Mouse (Mus musculus): ENCODE measurements around the gene Fbrs. TPM values are rescaled to one million over a fixed set of nuclear protein-coding genes. Genes with fewer than 3 reads are reported as not detected.

Gene Fbrs
- 18.9 TPM for polyA plus RNA-seq (2015; fragmentation: Illumina TruSeq; extraction: RNeasy Lipid Tissue Mini Kit (QIAGEN cat#74804); ENCODE audit: insufficient read depth, low read depth, low replicate concordance)

GRCm38 (mm10) chr7:127478635-127479317, at the start of gene Fbrs:
Fbrs (plus strand) TSS chr7:127479199.

DNA sequence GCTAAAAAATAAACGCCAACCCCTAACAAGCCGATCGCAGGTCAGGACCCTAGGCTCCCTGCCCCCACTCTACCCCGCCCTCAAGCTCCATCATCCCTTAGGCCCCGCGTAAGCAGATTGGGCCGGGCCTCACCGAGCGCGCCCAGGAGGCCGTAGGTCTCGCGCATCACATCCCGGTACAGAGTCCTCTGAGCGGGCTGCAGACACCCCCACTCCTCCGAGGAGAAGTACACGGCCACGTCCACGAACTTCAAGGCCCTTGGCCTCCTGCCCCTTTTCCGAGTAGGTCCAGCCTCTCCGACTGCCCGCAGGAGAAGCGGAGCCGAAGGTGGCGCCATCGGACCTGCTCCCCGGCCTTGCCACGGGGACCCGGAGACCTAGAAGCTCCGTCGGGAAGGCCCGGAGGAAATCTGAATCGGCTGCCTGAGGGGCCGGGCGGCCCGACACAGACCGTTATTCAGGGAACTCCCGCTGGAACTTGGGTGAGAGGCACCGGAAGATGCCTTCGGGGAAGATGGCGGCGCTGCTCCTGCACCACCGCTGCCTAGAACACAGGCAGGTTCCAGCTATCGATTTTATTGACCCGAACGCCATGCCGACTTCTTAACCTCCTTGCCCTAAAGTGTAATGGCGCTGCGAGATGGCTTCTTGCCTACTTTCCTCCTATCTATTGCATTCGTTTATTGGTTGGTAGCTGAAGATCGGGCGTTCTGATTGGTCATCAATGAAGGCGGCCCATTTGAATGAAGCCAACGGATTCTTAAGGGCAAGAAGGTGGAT, 30.3 kb upstream of the Fbrs start, which contains the start of gene Zfp689:
Zfp689 (minus strand) TSS at position 638 of the 780 bp plus-strand sequence.

DNA sequence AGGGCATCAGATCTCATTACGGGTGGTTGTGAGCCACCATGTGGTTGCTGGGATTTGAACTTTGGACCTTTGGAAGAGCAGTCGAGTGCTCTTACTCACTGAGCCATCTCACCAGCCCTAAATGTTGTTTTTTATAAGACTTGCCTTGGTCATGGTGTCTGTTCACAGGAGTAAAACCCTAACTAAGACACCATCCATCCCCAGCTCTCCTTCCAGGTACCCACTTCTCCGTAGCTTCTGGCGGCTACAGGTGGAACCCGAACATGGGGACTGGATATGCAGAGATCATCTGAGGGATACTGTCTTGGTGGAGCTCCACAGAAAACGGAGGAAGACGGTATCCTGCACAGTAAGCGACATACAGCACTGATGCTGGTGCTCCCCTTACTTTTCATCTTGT, 19.7 kb upstream of the Fbrs start, which contains the start of gene Prr14:
Prr14 (plus strand) TSS at position 301 of the 400 bp plus-strand sequence.

DNA sequence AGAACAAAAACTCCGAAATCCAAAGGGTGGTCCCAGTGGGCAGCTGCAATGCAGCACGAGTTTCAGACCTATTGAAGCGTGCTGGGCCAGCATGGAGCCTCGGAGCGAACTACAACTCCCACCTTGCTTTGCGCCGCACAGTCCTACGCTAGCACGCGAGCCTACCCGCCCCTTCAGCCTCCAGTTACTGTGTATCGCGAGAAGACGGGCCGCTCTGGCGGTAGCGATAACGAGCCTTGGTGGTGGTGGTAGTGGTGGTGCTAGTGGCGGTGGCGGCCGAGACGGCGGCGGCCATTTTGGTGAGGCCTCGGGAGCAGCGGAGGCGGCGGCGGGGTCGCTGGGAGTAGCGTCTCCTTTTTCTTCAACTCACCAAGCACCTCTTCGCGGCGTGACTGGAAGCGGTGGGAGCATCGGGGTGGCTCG, 32.8 kb downstream of the Fbrs start, which contains the start of gene Srcap:
Srcap (plus strand) TSS at position 176 of the 423 bp plus-strand sequence.

DNA sequence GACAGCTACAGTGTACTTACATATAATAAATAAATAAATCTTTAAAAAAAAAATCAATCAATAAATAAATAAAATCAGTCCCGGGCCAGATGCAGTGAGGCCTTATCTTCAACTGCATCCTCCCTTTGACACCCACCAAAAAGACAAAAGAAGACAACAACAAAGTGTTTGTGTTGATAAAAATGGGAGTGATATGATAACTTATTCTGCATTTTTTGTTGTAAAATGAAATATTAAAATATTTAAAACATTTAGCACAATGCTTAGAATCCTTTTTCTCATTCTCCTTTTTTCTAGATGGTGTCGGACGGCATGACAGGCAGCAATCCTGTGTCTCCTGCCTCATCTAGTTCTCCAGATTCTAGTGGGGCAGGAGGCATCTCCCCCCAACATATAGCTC, 40.3 kb downstream of the Fbrs start, which contains the start of gene Gm42715:
Gm42715 (plus strand) TSS at position 301 of the 400 bp plus-strand sequence.

Other genes with a start within 250 kb of the Fbrs start
- 2.2 TPM for gene Zfp553, start 246.1 kb upstream of the Fbrs start, polyA plus RNA-seq (2015; fragmentation: Illumina TruSeq; extraction: RNeasy Lipid Tissue Mini Kit (QIAGEN cat#74804); ENCODE audit: insufficient read depth, low read depth, low replicate concordance)
- 2.8 TPM for gene Sept1, start 246.1 kb upstream of the Fbrs start, polyA plus RNA-seq (2015; fragmentation: Illumina TruSeq; extraction: RNeasy Lipid Tissue Mini Kit (QIAGEN cat#74804); ENCODE audit: insufficient read depth, low read depth, low replicate concordance)
- gene Zfp771, start 234.9 kb upstream of the Fbrs start, polyA plus RNA-seq (2015; fragmentation: Illumina TruSeq; extraction: RNeasy Lipid Tissue Mini Kit (QIAGEN cat#74804); ENCODE audit: insufficient read depth, low read depth, low replicate concordance), result 8.5 TPM
- gene Dctpp1, start 218.5 kb upstream of the Fbrs start, polyA plus RNA-seq (2015; fragmentation: Illumina TruSeq; extraction: RNeasy Lipid Tissue Mini Kit (QIAGEN cat#74804); ENCODE audit: insufficient read depth, low read depth, low replicate concordance), result 12.0 TPM
- 21.0 TPM for gene Sephs2, start 205.1 kb upstream of the Fbrs start, polyA plus RNA-seq (2015; fragmentation: Illumina TruSeq; extraction: RNeasy Lipid Tissue Mini Kit (QIAGEN cat#74804); ENCODE audit: insufficient read depth, low read depth, low replicate concordance)
- gene Itgal, start 182.9 kb upstream of the Fbrs start, polyA plus RNA-seq (2015; fragmentation: Illumina TruSeq; extraction: RNeasy Lipid Tissue Mini Kit (QIAGEN cat#74804); ENCODE audit: insufficient read depth, low read depth, low replicate concordance), result 0.55 TPM
- 4.1 TPM for gene Zfp768, start 133.6 kb upstream of the Fbrs start, polyA plus RNA-seq (2015; fragmentation: Illumina TruSeq; extraction: RNeasy Lipid Tissue Mini Kit (QIAGEN cat#74804); ENCODE audit: insufficient read depth, low read depth, low replicate concordance)
- gene Zfp747, start 103.1 kb upstream of the Fbrs start, polyA plus RNA-seq (2015; fragmentation: Illumina TruSeq; extraction: RNeasy Lipid Tissue Mini Kit (QIAGEN cat#74804); ENCODE audit: insufficient read depth, low read depth, low replicate concordance), result 1.6 TPM
- gene 9130019O22Rik, start 92.0 kb upstream of the Fbrs start, polyA plus RNA-seq (2015; fragmentation: Illumina TruSeq; extraction: RNeasy Lipid Tissue Mini Kit (QIAGEN cat#74804); ENCODE audit: insufficient read depth, low read depth, low replicate concordance), result 0.54 TPM
- 1.1 TPM for gene E430018J23Rik, start 85.6 kb upstream of the Fbrs start, polyA plus RNA-seq (2015; fragmentation: Illumina TruSeq; extraction: RNeasy Lipid Tissue Mini Kit (QIAGEN cat#74804); ENCODE audit: insufficient read depth, low read depth, low replicate concordance)
- 3.5 TPM for gene Zfp764, start 72.4 kb upstream of the Fbrs start, polyA plus RNA-seq (2015; fragmentation: Illumina TruSeq; extraction: RNeasy Lipid Tissue Mini Kit (QIAGEN cat#74804); ENCODE audit: insufficient read depth, low read depth, low replicate concordance)
- gene Zfp688, start 57.1 kb upstream of the Fbrs start, polyA plus RNA-seq (2015; fragmentation: Illumina TruSeq; extraction: RNeasy Lipid Tissue Mini Kit (QIAGEN cat#74804); ENCODE audit: insufficient read depth, low read depth, low replicate concordance), result 6.0 TPM
- 1.1 TPM for gene Zfp689, start 30.0 kb upstream of the Fbrs start, polyA plus RNA-seq (2015; fragmentation: Illumina TruSeq; extraction: RNeasy Lipid Tissue Mini Kit (QIAGEN cat#74804); ENCODE audit: insufficient read depth, low read depth, low replicate concordance)
- gene Prr14, start 19.6 kb upstream of the Fbrs start, polyA plus RNA-seq (2015; fragmentation: Illumina TruSeq; extraction: RNeasy Lipid Tissue Mini Kit (QIAGEN cat#74804); ENCODE audit: insufficient read depth, low read depth, low replicate concordance), result 21.0 TPM
- 4.0 TPM for gene Srcap, start 32.8 kb downstream of the Fbrs start, polyA plus RNA-seq (2015; fragmentation: Illumina TruSeq; extraction: RNeasy Lipid Tissue Mini Kit (QIAGEN cat#74804); ENCODE audit: insufficient read depth, low read depth, low replicate concordance)
- 13.7 TPM for gene Gm42715, start 40.4 kb downstream of the Fbrs start, polyA plus RNA-seq (2015; fragmentation: Illumina TruSeq; extraction: RNeasy Lipid Tissue Mini Kit (QIAGEN cat#74804); ENCODE audit: insufficient read depth, low read depth, low replicate concordance)
- gene Tmem265, start 82.2 kb downstream of the Fbrs start, polyA plus RNA-seq (2015; fragmentation: Illumina TruSeq; extraction: RNeasy Lipid Tissue Mini Kit (QIAGEN cat#74804); ENCODE audit: insufficient read depth, low read depth, low replicate concordance), result not detected
- 33.3 TPM for gene Phkg2, start 94.1 kb downstream of the Fbrs start, polyA plus RNA-seq (2015; fragmentation: Illumina TruSeq; extraction: RNeasy Lipid Tissue Mini Kit (QIAGEN cat#74804); ENCODE audit: insufficient read depth, low read depth, low replicate concordance)
- gene Ccdc189, start 109.4 kb downstream of the Fbrs start, polyA plus RNA-seq (2015; fragmentation: Illumina TruSeq; extraction: RNeasy Lipid Tissue Mini Kit (QIAGEN cat#74804); ENCODE audit: insufficient read depth, low read depth, low replicate concordance), result 4.7 TPM
- 13.6 TPM for gene Rnf40, start 109.6 kb downstream of the Fbrs start, polyA plus RNA-seq (2015; fragmentation: Illumina TruSeq; extraction: RNeasy Lipid Tissue Mini Kit (QIAGEN cat#74804); ENCODE audit: insufficient read depth, low read depth, low replicate concordance)
- 3.3 TPM for gene Zfp629, start 136.6 kb downstream of the Fbrs start, polyA plus RNA-seq (2015; fragmentation: Illumina TruSeq; extraction: RNeasy Lipid Tissue Mini Kit (QIAGEN cat#74804); ENCODE audit: insufficient read depth, low read depth, low replicate concordance)
- 12.7 TPM for gene Bcl7c, start 229.7 kb downstream of the Fbrs start, polyA plus RNA-seq (2015; fragmentation: Illumina TruSeq; extraction: RNeasy Lipid Tissue Mini Kit (QIAGEN cat#74804); ENCODE audit: insufficient read depth, low read depth, low replicate concordance)
- gene Ctf1, start 233.5 kb downstream of the Fbrs start, polyA plus RNA-seq (2015; fragmentation: Illumina TruSeq; extraction: RNeasy Lipid Tissue Mini Kit (QIAGEN cat#74804); ENCODE audit: insufficient read depth, low read depth, low replicate concordance), result 1.5 TPM